Mouse (Mus musculus) C2C12 (cell line): ENCODE measurements around the gene Sowahc. TPM values are rescaled to one million over a fixed set of nuclear protein-coding genes. Genes with fewer than 3 reads are reported as not detected.
A peak's percentile ranks its signal among the peaks of the same experiment; 100 is the strongest.

Experiments
- H3K27me3 ChIP-seq: one replicate; pipeline ENCODE4 v1.6.1; 2011; ENCODE audit not compliant: control insufficient read depth, insufficient read depth, insufficient read length
- H3K36me3 ChIP-seq: one replicate; pipeline ENCODE4 v1.6.1; 2011; ENCODE audit not compliant: control insufficient read depth, insufficient read depth
- H3K4me3 ChIP-seq: one replicate; pipeline ENCODE4 v1.5.1; 2011; ENCODE audit warnings: mild to moderate bottlenecking, control low read depth; ENCODE audit not compliant: poor library complexity, insufficient read depth, severe bottlenecking
- H3K79me2 ChIP-seq: one replicate; pipeline ENCODE4 v1.6.1; 2011; ENCODE audit not compliant: control insufficient read depth, insufficient read depth
- H3K79me3 ChIP-seq: one replicate; pipeline ENCODE4 v1.6.1; 2011; ENCODE audit warnings: low read depth, control low read depth
- H3ac ChIP-seq: one replicate; pipeline ENCODE3; 2011; ENCODE audit warnings: low read depth; ENCODE audit not compliant: control insufficient read depth, insufficient read length
- CEBPB ChIP-seq: IDR thresholded peaks from one replicate; pipeline ENCODE4 v1.6.1; 2011; ENCODE audit warnings: low read depth, mild to moderate bottlenecking, control low read depth, moderate library complexity
- CTCF ChIP-seq: IDR thresholded peaks from one replicate; pipeline ENCODE4 v1.5.1; 2011; ENCODE audit not compliant: control insufficient read depth, insufficient read depth, insufficient read length
- FOSL1 ChIP-seq: IDR thresholded peaks from one replicate; pipeline ENCODE4 v1.8.0; 2011; ENCODE audit warnings: mild to moderate bottlenecking, low read length; ENCODE audit not compliant: poor library complexity, insufficient read depth, severe bottlenecking
- MAX ChIP-seq: IDR thresholded peaks from one replicate; pipeline ENCODE4 v1.6.1; 2011; ENCODE audit warnings: mild to moderate bottlenecking, control low read depth
- MYOD1 ChIP-seq: IDR thresholded peaks from one replicate; pipeline ENCODE4 v1.6.1; 2011; ENCODE audit warnings: low read depth; ENCODE audit not compliant: control insufficient read depth, insufficient read length
- MYOG ChIP-seq: IDR thresholded peaks from one replicate; pipeline ENCODE4 v1.6.1; 2011; ENCODE audit not compliant: control insufficient read depth, insufficient read length; ENCODE audit errors: extremely low read depth
- USF1 ChIP-seq: IDR thresholded peaks from one replicate; pipeline ENCODE4 v1.6.1; 2011; ENCODE audit warnings: low read depth, mild to moderate bottlenecking, control low read depth, moderate library complexity
- polyA plus RNA-seq: library from polyadenylated mRNA; unstranded; fragments of >200 nt; fragmentation: generic; extraction: Trizol; gene quantifications from one replicate; pipeline ENCODE4 v1.2.1, GENCODE M21; 2012; ENCODE audit warnings: missing spikeins

Sowahc gene
- polyA plus RNA-seq, 1 experiment = 2.2 TPM

DNA sequence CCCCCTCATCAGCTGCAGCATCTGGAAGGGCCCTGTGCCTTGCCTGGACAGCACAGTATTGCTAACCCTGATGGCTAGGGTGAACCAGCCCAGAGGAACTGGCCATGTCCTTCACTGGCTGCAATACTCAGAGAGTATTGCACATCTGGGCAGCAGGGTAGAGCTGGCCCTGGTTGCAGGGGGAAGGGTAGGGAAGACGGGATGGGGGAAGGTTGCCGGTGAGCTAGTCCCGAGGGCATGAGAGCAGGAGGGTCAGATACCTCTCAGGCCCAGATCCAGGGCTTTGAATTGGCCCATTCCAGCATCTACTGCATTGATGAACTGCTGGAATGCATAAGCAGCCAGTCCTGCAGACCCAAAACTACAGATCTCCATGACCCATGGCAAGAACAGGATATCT lies 25.0 kb upstream of the Sowahc start:
- Histone ChIP-seq H3K27me3 (no peaks in the 10 kb centered on the region), H3K79me3 (peaks cover 7% of the 10 kb centered on the region), H3K36me3 (no peaks in the 10 kb centered on the region), H3K4me3 (no peak overlapping the region), H3ac (no peak overlapping the region), H3K79me2 (peaks cover 35% of the 10 kb centered on the region)
- TF ChIP-seq CEBPB = no peak

DNA sequence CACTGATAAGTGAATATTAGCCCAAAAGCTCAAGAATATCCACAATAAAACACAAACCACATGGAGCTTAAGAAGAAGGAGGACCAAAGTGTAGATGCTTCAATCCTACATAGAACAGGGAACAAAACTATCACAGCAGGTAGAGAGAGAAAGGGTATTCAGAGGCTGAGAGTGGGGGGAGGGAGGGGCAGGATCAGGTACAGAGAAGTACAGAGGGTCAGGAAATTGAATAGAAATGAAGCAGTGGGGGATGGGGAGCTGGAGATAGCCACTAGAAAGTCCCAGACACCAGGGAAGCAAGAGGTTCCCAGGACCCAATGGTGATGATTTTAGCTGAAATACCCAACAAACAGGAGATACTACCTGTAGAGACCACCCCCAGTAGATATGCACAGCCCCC lies 21.7 kb upstream of the Sowahc start:
- Histone ChIP-seq H3K79me2 (peaks cover 40% of the 10 kb centered on the region), H3K4me3 (no peak overlapping the region), H3K79me3 (peaks cover 7% of the 10 kb centered on the region), H3K27me3 (no peaks in the 10 kb centered on the region), H3K36me3 (no peaks in the 10 kb centered on the region), H3ac (no peak overlapping the region)
- no peak for TF ChIP-seq MAX
- TF ChIP-seq CTCF = no peak
- no peak for TF ChIP-seq CEBPB
- TF ChIP-seq USF1 = no peak

DNA sequence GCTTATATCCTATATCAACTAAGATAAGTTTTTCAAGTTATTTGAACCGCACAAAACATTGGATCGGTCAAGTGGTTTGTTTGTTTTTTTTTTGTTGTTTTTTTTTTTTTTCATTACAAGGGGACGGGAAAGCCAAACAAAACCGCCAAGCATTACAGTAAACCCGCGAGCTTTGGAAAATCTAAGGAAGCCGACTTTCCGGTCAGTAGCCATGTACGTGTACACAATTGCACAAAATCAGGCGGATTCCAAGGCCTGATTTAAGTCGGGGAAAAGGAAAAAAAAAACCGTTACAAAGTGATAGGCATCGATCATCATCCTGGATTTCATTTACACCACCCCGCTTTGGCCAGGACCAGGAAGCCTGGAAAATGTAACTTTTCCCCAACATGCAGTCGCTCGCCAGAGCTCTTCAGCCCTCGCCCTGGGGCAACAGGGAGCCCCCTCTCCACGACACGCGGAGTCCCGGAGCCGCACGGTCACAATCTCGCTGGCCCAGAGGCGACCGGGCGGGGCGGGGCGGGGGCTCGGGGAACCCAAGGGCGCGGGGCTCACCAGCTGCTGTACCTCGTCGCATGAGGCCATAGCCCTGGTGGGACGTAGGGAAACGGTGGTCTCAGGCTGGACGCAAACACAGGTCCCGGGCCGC lies 805 bp upstream of the Sowahc start:
- TF ChIP-seq FOSL1 = no peak
- TF ChIP-seq MAX = peak; percentile 37

DNA sequence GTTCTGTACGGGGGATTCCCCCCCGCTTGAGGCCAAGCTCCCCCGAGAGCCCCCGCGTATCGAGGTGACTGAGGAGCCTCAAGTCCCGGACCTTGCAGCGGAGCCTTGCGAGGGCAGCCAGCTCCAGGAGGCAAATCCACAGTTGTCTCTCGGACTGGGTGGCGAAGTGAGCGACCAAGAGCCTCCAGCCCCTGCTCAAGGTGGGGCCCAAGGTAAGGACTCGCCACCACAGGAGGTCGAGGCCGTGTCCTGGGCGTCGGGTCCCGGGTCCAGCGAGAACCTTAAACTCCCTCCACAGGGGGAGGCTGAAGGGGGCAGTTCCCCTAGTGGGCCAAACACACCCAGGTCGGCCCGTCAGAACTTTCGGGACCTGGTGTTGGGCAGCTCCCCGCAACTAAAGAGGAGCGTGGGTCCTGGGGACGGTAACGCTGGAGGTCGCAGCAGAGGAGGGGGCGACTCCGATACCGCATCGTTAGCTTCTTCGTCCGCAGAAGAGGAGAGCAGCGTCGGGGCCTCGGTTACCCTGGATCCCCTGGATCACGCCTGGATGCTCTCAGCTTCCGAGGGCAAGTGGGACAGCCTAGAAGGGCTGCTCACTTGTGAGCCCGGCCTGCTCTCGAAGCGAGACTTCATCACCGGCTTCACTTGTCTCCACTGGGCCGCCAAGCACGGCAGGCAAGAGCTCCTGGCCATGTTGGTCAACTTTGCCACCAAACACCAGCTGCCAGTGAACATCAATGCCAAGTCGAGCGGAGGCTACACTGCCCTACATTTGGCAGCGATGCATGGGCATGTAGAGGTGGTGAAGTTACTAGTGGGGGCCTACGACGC lies 733 bp downstream of the Sowahc start:
- no peaks in the 10 kb centered on the region for H3K27me3 ChIP-seq
- peaks cover 79% of the 10 kb centered on the region for H3K79me2 ChIP-seq
- H3ac ChIP-seq = peak overlapping the region; percentile 84
- TF ChIP-seq MYOG = no peak
- TF ChIP-seq FOSL1 = no peak
- no peak for TF ChIP-seq CTCF
- TF ChIP-seq CEBPB = no peak
- TF ChIP-seq MYOD1 = peak; percentile 75
- H3K79me3 ChIP-seq = peaks cover 32% of the 10 kb centered on the region
- peaks cover 8% of the 10 kb centered on the region for H3K36me3 ChIP-seq
- H3K4me3 ChIP-seq = peak overlapping the region; percentile 75

More for the DNA sequence above, 805 bp upstream of the Sowahc start:
- H3ac ChIP-seq = peak overlapping the region; percentile 72
- H3K27me3 ChIP-seq = no peaks in the 10 kb centered on the region
- peaks cover 92% of the 10 kb centered on the region for H3K79me2 ChIP-seq
- peak overlapping the region; percentile 75 for H3K4me3 ChIP-seq
- H3K79me3 ChIP-seq = peaks cover 32% of the 10 kb centered on the region
- H3K36me3 ChIP-seq = peaks cover 8% of the 10 kb centered on the region

DNA sequence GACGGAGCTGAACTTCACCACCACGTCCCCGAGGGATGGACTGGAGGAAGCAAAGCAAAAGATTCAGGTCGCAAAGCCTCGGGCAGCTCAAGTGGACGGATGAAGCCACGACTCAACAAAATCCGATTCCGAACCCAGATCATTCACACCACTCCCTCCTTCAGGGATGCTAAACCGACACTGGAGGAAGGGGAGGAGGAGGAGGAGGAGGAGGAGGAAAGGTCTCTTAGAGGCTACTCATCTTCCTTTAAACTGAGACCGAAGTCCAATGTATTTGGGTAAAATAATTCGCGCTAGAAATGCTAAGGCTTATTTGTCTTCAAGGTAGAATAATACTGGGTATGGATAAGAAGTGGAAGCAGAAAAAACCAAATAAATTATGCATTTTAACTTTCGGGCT lies 1.5 kb downstream of the Sowahc start:
- peak overlapping the region; percentile 75 for H3K4me3 ChIP-seq
- TF ChIP-seq MYOG (no peak), FOSL1 (no peak), CEBPB (no peak), MYOD1 (no peak), MAX (no peak), CTCF (no peak), USF1 (no peak)
- H3K36me3 ChIP-seq = peaks cover 8% of the 10 kb centered on the region

DNA sequence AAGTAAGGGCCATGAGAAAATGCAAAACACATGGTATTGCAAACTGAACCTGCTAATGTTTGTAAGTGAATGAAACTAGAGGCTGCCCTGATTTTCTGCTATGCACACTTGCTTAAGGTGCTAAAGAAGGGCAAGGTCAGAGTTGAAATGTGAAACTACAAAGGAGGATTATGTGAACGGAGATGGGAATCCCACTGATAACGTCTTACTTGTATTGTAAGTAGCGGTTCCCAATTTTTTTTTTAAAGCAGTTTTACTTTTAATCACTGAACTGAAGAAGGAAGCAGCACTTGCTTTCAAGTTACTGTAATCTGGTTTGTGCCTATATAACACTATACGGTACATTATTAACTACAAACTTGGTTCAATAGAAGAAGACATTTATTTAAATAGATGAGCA lies 2.1 kb downstream of the Sowahc start:
- H3K27me3 ChIP-seq = no peaks in the 10 kb centered on the region
- peaks cover 8% of the 10 kb centered on the region for H3K36me3 ChIP-seq
- H3K4me3 ChIP-seq = no peak overlapping the region
- H3K79me2 ChIP-seq = peaks cover 65% of the 10 kb centered on the region
- TF ChIP-seq MAX = no peak
- no peak for TF ChIP-seq FOSL1
- TF ChIP-seq CTCF = no peak
- no peak overlapping the region for H3ac ChIP-seq
- H3K79me3 ChIP-seq = peaks cover 27% of the 10 kb centered on the region

More for the DNA sequence above, 1.5 kb downstream of the Sowahc start:
- Histone ChIP-seq H3K79me2 (peaks cover 70% of the 10 kb centered on the region), H3K79me3 (peaks cover 30% of the 10 kb centered on the region), H3K27me3 (no peaks in the 10 kb centered on the region), H3ac (peak overlapping the region; percentile 84)
